Mouse (Mus musculus) kidney, adult 2 months (tissue): ENCODE results near the gene Adgrd1. TPM values are rescaled to one million over a fixed set of nuclear protein-coding genes. Genes with fewer than 3 reads are reported as not detected.

Experiments used
- DNase-seq: peaks from one replicate; pipeline ENCODE4 v3.0.0; 2021
- H3K27ac ChIP-seq: fragments of 200-500 bp; 2 replicates; pipeline ENCODE4 v1.5.1; 2012; ENCODE audit warnings: low read depth, low read length, control low read depth, inconsistent platforms; ENCODE audit not compliant: insufficient read depth
- H3K27me3 ChIP-seq: fragments of 200-500 bp; replicated peaks from 2 replicates; pipeline ENCODE4 v1.6.1; 2012; ENCODE audit warnings: mild to moderate bottlenecking, moderate library complexity, low read length, inconsistent platforms; ENCODE audit not compliant: control insufficient read depth, insufficient read depth
- H3K36me3 ChIP-seq: fragments of 200-500 bp; 2 replicates; pipeline ENCODE4 v1.6.1; 2012; ENCODE audit warnings: mild to moderate bottlenecking, moderate library complexity, low read length, inconsistent platforms; ENCODE audit not compliant: control insufficient read depth, insufficient read depth
- H3K4me1 ChIP-seq: fragments of 200-500 bp; 2 replicates; pipeline ENCODE4 v1.6.1; 2011; ENCODE audit warnings: low read length; ENCODE audit not compliant: control insufficient read depth, insufficient read depth
- H3K4me3 ChIP-seq: fragments of 200-500 bp; 2 replicates; pipeline ENCODE4 v1.5.1; 2011; ENCODE audit warnings: mild to moderate bottlenecking, low read depth, low read length, control low read depth; ENCODE audit not compliant: insufficient read depth
- CTCF ChIP-seq: fragments of 200-500 bp; conservative IDR thresholded peaks from 2 replicates; pipeline ENCODE4 v1.5.1; 2011; ENCODE audit warnings: low read depth, mild to moderate bottlenecking, control low read depth, low read length, moderate library complexity, mixed read lengths; ENCODE audit not compliant: insufficient read depth, insufficient read length
- POLR2A ChIP-seq: fragments of 200-500 bp; IDR thresholded peaks from one replicate; pipeline ENCODE4 v1.6.1; 2011; ENCODE audit warnings: low read depth, low read length, control low read depth
- WGBS: fragments of 180-500 bp; shearing (Covaris S2); methylation state at CpG from one replicate; pipeline ENCODE4 v1.1.7; 2018; 5-methylcytosine and 5-hydroxymethylcytosine counted together
- polyA plus RNA-seq: library from polyadenylated mRNA; depleted of rRNA; stranded (reverse); fragments of >200 nt; gene quantifications from 2 replicates; pipeline ENCODE4 v1.2.3, GENCODE M21; 2012

Gene Adgrd1
- polyA plus RNA-seq, 1 experiment, result 1.1 TPM

GRCm38 (mm10) chr5:129094236-129094635 lies 2.3 kb upstream of the Adgrd1 start:
- DNase-seq, result peak; percentile 32
- 63% methylated on average over 5 of the region's 5 CpGs for WGBS
- TF ChIP-seq CTCF (no peak), POLR2A (no peak)

GRCm38 (mm10) chr5:129104043-129104442 lies 7.5 kb downstream of the Adgrd1 start:
- TF ChIP-seq CTCF (no peak), POLR2A (no peak)
- DNase-seq, result peak; percentile 10
- Histone ChIP-seq H3K4me3 (no peak overlapping the region), H3K27me3 (no peaks in the 10 kb centered on the region), H3K4me1 (no peaks in the 10 kb centered on the region), H3K27ac (no peak overlapping the region), H3K36me3 (no peaks in the 10 kb centered on the region)
- WGBS, result 26% methylated on average over 4 of the region's 4 CpGs

More at GRCm38 (mm10) chr5:129094236-129094635, 2.3 kb upstream of the Adgrd1 start:
- no peaks in the 10 kb centered on the region for H3K36me3 ChIP-seq
- H3K27ac ChIP-seq, result no peak overlapping the region
- H3K27me3 ChIP-seq, result no peaks in the 10 kb centered on the region
- H3K4me1 ChIP-seq, result no peaks in the 10 kb centered on the region
- no peak overlapping the region for H3K4me3 ChIP-seq

- 58% methylated on average over 8 of the region's 8 CpGs for WGBS
- H3K4me3 ChIP-seq, result no peak overlapping the region
- TF ChIP-seq POLR2A, result no peak
- TF ChIP-seq CTCF, result no peak
- no peaks in the 10 kb centered on the region for H3K36me3 ChIP-seq
- H3K4me1 ChIP-seq, result no peaks in the 10 kb centered on the region
- no peak overlapping the region for H3K27ac ChIP-seq
- H3K27me3 ChIP-seq, result no peaks in the 10 kb centered on the region
- no peak for DNase-seq
Measured at GRCm38 (mm10) chr5:129111729-129112128, 15.2 kb downstream of the Adgrd1 start.

- TF ChIP-seq POLR2A (no peak), CTCF (no peak)
- Histone ChIP-seq H3K4me3 (no peak overlapping the region), H3K27ac (no peak overlapping the region), H3K4me1 (no peaks in the 10 kb centered on the region), H3K36me3 (no peaks in the 10 kb centered on the region), H3K27me3 (no peaks in the 10 kb centered on the region)
- DNase-seq, result no peak
- WGBS, result 53% methylated on average over 13 of the region's 13 CpGs
Measured at GRCm38 (mm10) chr5:129113741-129114476, 17.4 kb downstream of the Adgrd1 start.

- 89% methylated on average over 8 of the region's 8 CpGs for WGBS
- Histone ChIP-seq H3K4me3 (no peak overlapping the region), H3K36me3 (no peaks in the 10 kb centered on the region), H3K4me1 (no peaks in the 10 kb centered on the region), H3K27me3 (no peaks in the 10 kb centered on the region), H3K27ac (no peak overlapping the region)
- TF ChIP-seq CTCF (no peak), POLR2A (no peak)
- no peak for DNase-seq
Measured at GRCm38 (mm10) chr5:129116299-129116698, 19.7 kb downstream of the Adgrd1 start.

- no peaks in the 10 kb centered on the region for H3K4me1 ChIP-seq
- no peaks in the 10 kb centered on the region for H3K27me3 ChIP-seq
- TF ChIP-seq POLR2A (no peak), CTCF (no peak)
- H3K4me3 ChIP-seq, result no peak overlapping the region
- no peaks in the 10 kb centered on the region for H3K36me3 ChIP-seq
- WGBS, result 90% methylated on average over 4 of the region's 4 CpGs
- no peak overlapping the region for H3K27ac ChIP-seq
- DNase-seq, result no peak
Measured at GRCm38 (mm10) chr5:129117593-129118113, 21.1 kb downstream of the Adgrd1 start.

GRCm38 (mm10) chr5:129118523-129118922 lies 22.0 kb downstream of the Adgrd1 start:
- 46% methylated on average over 7 of the region's 7 CpGs for WGBS
- Histone ChIP-seq H3K36me3 (no peaks in the 10 kb centered on the region), H3K27ac (no peak overlapping the region), H3K27me3 (no peaks in the 10 kb centered on the region), H3K4me1 (no peaks in the 10 kb centered on the region), H3K4me3 (no peak overlapping the region)
- DNase-seq, result no peak
- TF ChIP-seq CTCF (no peak), POLR2A (no peak)
